Mouse (Mus musculus): ENCODE measurements around the gene Casp9.

GRCm38 (mm10) chr4:141779828-141780227 lies 13.6 kb upstream of the Casp9 start:
- no peak for TF ChIP-seq CTCF (IDR thresholded peaks at IDR 0.05; ENCODE audit: low read depth, low read length)
- no peak for TF ChIP-seq POLR2A (IDR thresholded peaks at IDR 0.05; ENCODE audit: borderline replicate concordance, low read depth, low read length)
